Mouse (Mus musculus): ENCODE results near the gene Fgf3.

- no peak for TF ChIP-seq CTCF (IDR thresholded peaks at IDR 0.05; ENCODE audit: extremely low read depth, insufficient read depth, insufficient read length, insufficient replicate concordance)
- TF ChIP-seq POLR2A (IDR thresholded peaks at IDR 0.05; ENCODE audit: low read depth, low read length) = no peak
Measured at GRCm38 (mm10) chr7:144828369-144828768, 9.5 kb upstream of the Fgf3 start.
